Mouse (Mus musculus): Measurements from ENCODE around the gene Ankrd54. TPM values are rescaled to one million over a fixed set of nuclear protein-coding genes. Genes with fewer than 3 reads are reported as not detected.
"Not testable (repeated sequence)": the region's sequence is repeated elsewhere in the genome, so short reads cannot be mapped to it uniquely, and the experiment has no call there.

The Ankrd54 gene
- total RNA-seq, 2 experiments from 2014 or later, result 7.4 to 7.5 TPM

GRCm38 (mm10) chr15:79026511-79027290 lies 36.0 kb downstream of the Ankrd54 start:
- no peak for DNase-seq (ENCODE audit: low spot score)
- intact Hi-C loops (cut with DNase I), result no loop called here

DNA sequence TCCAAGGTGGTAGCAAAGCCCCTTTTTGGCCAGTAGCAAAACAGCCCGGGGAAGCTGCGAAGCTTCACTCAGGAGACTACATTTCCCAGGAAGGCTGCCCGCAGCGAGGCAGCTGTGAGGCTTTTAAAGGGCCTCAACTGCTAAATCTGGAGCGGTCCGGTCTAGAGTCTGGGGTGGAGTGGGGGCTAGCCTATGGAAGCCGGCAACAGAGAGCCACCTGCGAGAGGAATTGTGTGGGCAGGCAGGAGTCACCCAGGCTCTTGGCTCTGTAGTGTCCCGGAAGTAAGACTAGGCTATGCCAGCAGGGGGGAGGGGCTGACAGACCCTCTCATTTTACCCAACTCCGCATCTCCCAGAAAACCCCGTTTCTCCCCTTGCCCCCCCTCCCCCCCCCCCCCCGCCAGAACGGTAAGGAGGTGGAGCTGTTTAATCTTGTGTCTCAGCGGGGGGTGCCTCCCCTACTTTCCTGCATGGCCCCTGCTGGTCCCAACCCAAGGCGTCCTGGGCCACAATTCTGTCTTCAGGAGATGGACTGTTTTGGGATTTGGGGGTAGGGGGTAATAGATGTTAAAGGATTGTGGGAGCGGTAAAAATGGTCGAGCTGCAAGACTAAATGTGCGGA lies 36.9 kb downstream of the Ankrd54 start:
- DNase-seq (ENCODE audit: low spot score), result no peak
- intact Hi-C loops (cut with DNase I), result no loop called here

GRCm38 (mm10) chr15:79023366-79023765 lies 39.3 kb downstream of the Ankrd54 start:
- intact Hi-C loops (cut with DNase I), result no loop called here
- no peak for DNase-seq (ENCODE audit: low spot score)

GRCm38 (mm10) chr15:79022671-79023230 lies 39.9 kb downstream of the Ankrd54 start:
- DNase-seq (ENCODE audit: low spot score), result no peak
- intact Hi-C loops (cut with DNase I), result no loop called here

- intact Hi-C loops (cut with DNase I), result no loop called here
- DNase-seq (ENCODE audit: low spot score), result no peak
These were observed 43.8 kb downstream of the Ankrd54 start for GRCm38 (mm10) chr15:79018886-79019285.

- DNase-seq (ENCODE audit: low spot score), result no peak
- intact Hi-C loops (cut with DNase I), result no loop called here
These were observed 44.5 kb downstream of the Ankrd54 start for GRCm38 (mm10) chr15:79018191-79018590.

- no peak for DNase-seq (ENCODE audit: low spot score)
- intact Hi-C loops (cut with DNase I), result no loop called here
These were observed 49.3 kb downstream of the Ankrd54 start for GRCm38 (mm10) chr15:79013382-79013781.

DNA sequence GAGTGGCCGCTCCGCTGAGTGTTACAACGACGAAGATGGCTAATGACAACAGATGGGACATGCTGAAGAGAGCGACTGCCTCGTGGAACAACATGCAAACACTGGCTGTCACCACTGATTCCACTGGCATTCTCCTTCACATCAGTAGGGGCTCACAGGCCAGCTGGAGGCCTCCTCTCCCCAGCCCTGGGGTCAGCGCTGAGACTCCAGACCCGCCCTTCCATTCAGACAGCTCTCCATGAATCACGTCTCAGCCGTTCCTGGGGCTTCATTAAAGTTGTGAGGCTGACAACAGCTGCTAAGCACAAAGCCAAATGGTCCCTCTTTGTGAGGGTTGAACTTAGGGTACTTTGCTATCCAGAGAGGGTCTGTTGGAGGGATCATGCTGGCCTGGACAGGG lies 51.1 kb downstream of the Ankrd54 start:
- intact Hi-C loops (cut with DNase I), result no loop called here
- DNase-seq (ENCODE audit: low spot score), result no peak

DNA sequence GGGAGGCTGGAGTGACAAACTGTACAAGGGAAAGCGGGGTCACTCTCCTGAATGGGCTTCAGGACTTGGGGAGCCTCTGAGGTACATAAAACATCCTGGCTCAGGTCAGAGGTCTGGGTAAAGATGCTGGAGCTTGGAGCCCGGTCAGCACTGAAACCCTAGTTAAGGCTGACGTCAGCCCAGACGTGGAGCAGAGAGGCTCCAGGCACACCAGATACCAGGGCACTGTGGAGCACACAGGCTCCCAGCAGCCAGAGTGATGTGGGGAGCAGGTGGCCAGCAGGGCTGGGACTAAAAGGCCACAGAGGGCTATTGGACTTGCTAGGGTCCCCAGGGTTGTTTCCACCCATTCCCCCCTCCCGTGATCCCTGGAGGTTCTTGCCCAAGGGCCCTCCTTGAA lies 53.0 kb downstream of the Ankrd54 start:
- intact Hi-C loops (cut with DNase I), result no loop called here
- DNase-seq (ENCODE audit: low spot score), result no peak

DNA sequence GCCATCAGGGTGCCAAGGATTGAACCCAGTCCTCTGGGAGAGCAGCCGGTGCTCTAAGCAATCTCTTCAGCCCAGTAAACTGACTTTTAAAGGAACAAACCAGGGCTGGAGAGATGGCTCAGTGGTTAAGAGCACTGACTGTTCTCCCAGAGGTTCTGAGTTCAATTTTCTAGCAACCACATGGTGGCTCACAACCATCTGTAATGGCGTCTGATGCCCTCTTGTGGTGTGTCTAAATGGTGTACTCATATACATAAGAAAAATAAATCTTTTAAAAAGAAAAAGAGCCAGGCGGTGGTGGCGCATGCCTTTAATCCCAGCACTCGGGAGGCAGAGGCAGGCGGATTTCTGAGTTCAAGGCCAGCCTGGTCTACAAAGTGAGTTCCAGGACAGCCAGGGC lies 54.9 kb downstream of the Ankrd54 start:
- DNase-seq (ENCODE audit: low spot score); intact Hi-C loops (cut with DNase I): not testable (repeated sequence)

GRCm38 (mm10) chr15:79007059-79007458 lies 55.6 kb downstream of the Ankrd54 start:
- no peak for DNase-seq (ENCODE audit: low spot score)
- intact Hi-C loops (cut with DNase I), result no loop called here

DNA sequence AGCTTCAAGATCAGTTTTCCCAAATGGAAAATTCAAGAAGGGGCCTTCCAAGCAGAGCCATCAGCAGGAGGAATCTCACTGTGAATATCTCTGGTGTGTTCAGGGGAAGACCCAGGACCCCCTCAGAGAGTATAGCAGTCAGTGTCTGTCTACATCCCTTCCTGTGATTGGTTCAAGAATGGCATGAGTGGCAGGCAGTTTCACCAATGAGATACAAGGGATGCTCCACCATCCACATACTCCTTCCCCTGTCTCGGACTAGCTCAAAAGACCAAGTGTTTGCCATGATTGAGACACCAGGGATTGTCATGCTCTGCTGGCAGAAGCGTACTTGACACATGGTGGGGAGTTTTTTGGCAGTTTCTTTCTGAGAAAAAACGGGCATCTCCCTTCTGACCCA lies 56.1 kb downstream of the Ankrd54 start:
- intact Hi-C loops (cut with DNase I), result no loop called here
- DNase-seq (ENCODE audit: low spot score), result no peak

GRCm38 (mm10) chr15:79005581-79005980 lies 57.1 kb downstream of the Ankrd54 start:
- no peak for DNase-seq (ENCODE audit: low spot score)
- intact Hi-C loops (cut with DNase I), result no loop called here

Other genes starting within 250 kb of the Ankrd54 start
- gene Cdc42ep1, start 220.3 kb downstream of the Ankrd54 start, total RNA-seq (2021), result 10 to 100 TPM; 34.1 to 41.0 TPM
- under 1 TPM; 0.62 to 0.64 TPM for gene Lgals2, start 207.4 kb downstream of the Ankrd54 start, total RNA-seq (2021)
- gene Gga1, start 185.7 kb downstream of the Ankrd54 start, total RNA-seq (2021), result 10 to 100 TPM; 41.6 to 43.8 TPM
- under 1 TPM in 1 of 2 experiments, not detected in 1; 0.18 TPM for gene Gm49510, start 163.2 kb downstream of the Ankrd54 start, total RNA-seq (2021)
- 1 to 10 TPM; 4.1 to 4.8 TPM for gene Sh3bp1, start 163.1 kb downstream of the Ankrd54 start, total RNA-seq (2021)
- 1 to 10 TPM in 1 of 2 experiments, under 1 TPM in 1; 0.75 to 1.4 TPM for gene Pdxp, start 149.0 kb downstream of the Ankrd54 start, total RNA-seq (2021)
- gene Lgals1, start 136.2 kb downstream of the Ankrd54 start, total RNA-seq (2021), result 100 to 1,000 TPM; 188 to 192 TPM
- gene Nol12, start 128.0 kb downstream of the Ankrd54 start, total RNA-seq (2021), result 10 to 100 TPM; 15.6 to 16.9 TPM
- 10 to 100 TPM; 36.0 to 39.8 TPM for gene Triobp, start 115.2 kb downstream of the Ankrd54 start, total RNA-seq (2021)
- gene H1f0, start 34.4 kb downstream of the Ankrd54 start, total RNA-seq (2021), result 10 to 100 TPM; 95.9 to 98.4 TPM
- not detected for gene Galr3, start 21.0 kb downstream of the Ankrd54 start, total RNA-seq (2021)
- 10 to 100 TPM; 68.9 to 71.5 TPM for gene Eif3l, start 12.3 kb upstream of the Ankrd54 start, total RNA-seq (2021)
- 10 to 100 TPM; 51.9 to 57.7 TPM for gene Micall1, start 46.0 kb upstream of the Ankrd54 start, total RNA-seq (2021)
- gene Polr2f, start 78.1 kb upstream of the Ankrd54 start, total RNA-seq (2021), result 100 to 1,000 TPM; 132 TPM
- gene 1700088E04Rik, start 78.4 kb upstream of the Ankrd54 start, total RNA-seq (2021), result 1 to 10 TPM; 1.6 to 1.7 TPM
- 1 to 10 TPM in 1 of 2 experiments, under 1 TPM in 1; 0.92 to 1.3 TPM for gene Sox10, start 102.3 kb upstream of the Ankrd54 start, total RNA-seq (2021)
- gene Pick1, start 166.3 kb upstream of the Ankrd54 start, total RNA-seq (2021), result 10 to 100 TPM; 21.5 to 22.3 TPM
- gene Gm49486, start 166.5 kb upstream of the Ankrd54 start, total RNA-seq (2021), result under 1 TPM; 0.55 to 0.73 TPM
- gene Slc16a8, start 191.9 kb upstream of the Ankrd54 start, total RNA-seq (2021), result under 1 TPM; 0.23 to 0.39 TPM
- gene Baiap2l2, start 222.6 kb upstream of the Ankrd54 start, total RNA-seq (2021), result 1 to 10 TPM in 1 of 2 experiments, under 1 TPM in 1; 0.78 to 2.4 TPM